Mouse (Mus musculus) small intestine, adult 2 months (tissue): ENCODE measurements around the gene Vwa7.

Experiments used
- CTCF ChIP-seq: fragments of 200-500 bp; IDR thresholded peaks from 2 replicates; pipeline ENCODE4 v1.5.1; 2012; ENCODE audit warnings: low read depth, mild to moderate bottlenecking, control low read depth, inconsistent platforms, low read length, moderate library complexity, mixed read lengths; ENCODE audit not compliant: insufficient replicate concordance, insufficient read length; ENCODE audit errors: extremely low read depth
- POLR2A ChIP-seq: fragments of 200-500 bp; IDR thresholded peaks from 2 replicates; pipeline ENCODE4 v1.6.1; 2012; ENCODE audit warnings: low read depth, mild to moderate bottlenecking, control low read depth, inconsistent platforms, low read length, moderate library complexity

DNA sequence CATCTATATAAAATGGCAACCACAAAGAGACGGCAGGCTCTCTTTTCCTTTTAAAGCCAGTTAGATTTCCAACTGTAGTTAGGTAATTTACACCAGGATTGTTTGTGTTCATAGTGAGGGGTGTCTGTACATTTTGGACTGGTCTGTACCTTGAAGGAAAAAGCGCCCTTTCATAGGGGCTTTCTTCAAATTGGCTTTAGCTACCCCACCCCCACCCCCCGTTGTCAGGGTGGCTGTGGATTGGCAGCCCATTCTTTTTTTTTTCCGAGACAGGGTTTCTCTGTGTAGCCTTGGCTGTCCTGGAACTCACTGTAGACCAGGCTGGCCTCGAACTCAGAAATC is 19.3 kb upstream of the Vwa7 start:
- TF ChIP-seq CTCF (no peak), POLR2A (no peak)
